Mouse (Mus musculus) left cerebral cortex, adult 9 months (tissue): Measurements from ENCODE around the gene Tmem184a.

ENCODE experiments used
- DNase-seq, 2 experiments: peaks; one replicate each; pipeline ENCODE4 v3.0.0; 2022; ENCODE audit warnings: low spot score in 2 of 2

Tmem184a gene

GRCm38 (mm10) chr5:139792966-139793337, 26.8 kb downstream of the Tmem184a start:
- DNase-seq, result no peak

GRCm38 (mm10) chr5:139792159-139792775, 27.4 kb downstream of the Tmem184a start:
- DNase-seq, result no peak

- peak; percentile 84 to 95 for DNase-seq
Measured at GRCm38 (mm10) chr5:139791227-139792158, 28.2 kb downstream of the Tmem184a start, which contains the start of gene Mafk. TSS of gene Mafk (plus strand) at chr5:139791513.

- DNase-seq, result no peak
Measured at GRCm38 (mm10) chr5:139789466-139789865, 30.3 kb downstream of the Tmem184a start.

- no peak for DNase-seq
Measured at GRCm38 (mm10) chr5:139781406-139781805, 38.3 kb downstream of the Tmem184a start.

- no peak for DNase-seq
Measured at GRCm38 (mm10) chr5:139776966-139777365, 42.8 kb downstream of the Tmem184a start.

- DNase-seq, result peak; percentile 86 to 98
Measured at GRCm38 (mm10) chr5:139775216-139775926, 44.3 kb downstream of the Tmem184a start, which contains the start of gene Ints1. TSS of gene Ints1 (minus strand) at chr5:139775674.

GRCm38 (mm10) chr5:139768216-139768615, 51.5 kb downstream of the Tmem184a start:
- DNase-seq, result no peak

GRCm38 (mm10) chr5:139764296-139764695, 55.4 kb downstream of the Tmem184a start:
- no peak for DNase-seq

- DNase-seq, result peak; percentile 60 to 73
Measured at GRCm38 (mm10) chr5:139758096-139758495, 61.6 kb downstream of the Tmem184a start.

GRCm38 (mm10) chr5:139756586-139756985, 63.1 kb downstream of the Tmem184a start:
- DNase-seq, result no peak

GRCm38 (mm10) chr5:139756135-139756534, 63.6 kb downstream of the Tmem184a start:
- DNase-seq, result no peak

GRCm38 (mm10) chr5:139754753-139755152, 65.0 kb downstream of the Tmem184a start:
- peak in 1 of 2 experiments; percentile 63 for DNase-seq
